Comparison of ENCODE assay signal across 8 mouse cellular contexts in the genomic region with DNA sequence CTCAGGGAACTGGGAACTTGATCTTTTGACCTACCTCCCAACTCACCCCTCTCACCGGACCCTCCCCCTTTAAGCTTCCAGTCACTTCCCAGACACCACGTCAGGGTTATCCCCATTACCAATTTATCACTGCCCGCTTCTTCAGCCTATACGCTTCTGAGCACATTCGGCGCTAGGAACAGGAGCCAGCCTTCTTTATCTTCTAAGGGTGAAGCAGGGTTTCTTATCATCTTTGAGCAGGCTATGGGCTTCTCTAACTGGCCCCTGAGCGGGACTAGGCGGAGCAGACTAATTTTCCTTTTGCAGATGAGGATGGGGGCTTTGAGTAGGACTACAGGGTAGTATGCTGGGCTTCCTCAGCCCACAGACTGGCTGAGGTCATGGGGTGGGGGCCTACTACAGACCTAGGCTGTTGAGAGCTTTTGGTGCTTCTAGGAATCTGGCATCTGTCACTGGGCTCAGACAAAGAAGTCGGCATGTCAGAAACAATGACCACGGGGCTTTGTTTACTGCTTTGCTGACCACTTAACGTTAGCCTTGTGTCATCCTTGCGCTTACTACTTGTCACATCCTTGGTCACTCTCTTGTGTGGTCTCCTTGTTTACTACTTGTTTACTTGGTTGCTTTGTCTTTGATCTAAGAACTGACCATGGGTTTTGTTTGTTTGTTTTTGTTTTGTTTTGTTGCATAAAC. TPM values are rescaled to one million over a fixed set of nuclear protein-coding genes. Genes with fewer than 3 reads are reported as not detected.
A peak's percentile ranks its signal among the peaks of the same experiment; 100 is the strongest.
DNase-seq lines count a peak whose midpoint lies in the region; ATAC-seq and TF ChIP-seq lines count a peak whose summit lies in the region.

A gene (minus strand): TSS at position 169 of the 693 bp plus-strand sequence.

- H3K9me3 ChIP-seq in heart, embryonic 14.5 days (ENCODE audit: control insufficient read depth, low read length): no peaks in the 10 kb centered on the region
- no peaks in the 10 kb centered on the region for H3K9me3 ChIP-seq in embryonic facial prominence, embryonic 14.5 days (ENCODE audit: control insufficient read depth, low read length)
- H3K9me3 ChIP-seq in liver, embryonic 14.5 days (ENCODE audit: control insufficient read depth, low read length): no peaks in the 10 kb centered on the region

- H3K36me3 ChIP-seq in heart, embryonic 14.5 days (ENCODE audit: control insufficient read depth, insufficient read depth, low read length): no peaks in the 10 kb centered on the region
- no peaks in the 10 kb centered on the region for H3K36me3 ChIP-seq in embryonic facial prominence, embryonic 14.5 days (ENCODE audit: control insufficient read depth, insufficient read depth, low read length)
- H3K36me3 ChIP-seq in liver, embryonic 14.5 days (replicated peaks; ENCODE audit: control insufficient read depth, insufficient read depth, low read depth): peaks cover 33% of the 10 kb centered on the region

- DNase-seq in heart, postnatal 36 days: no peak
- DNase-seq in embryonic facial prominence, embryonic 14.5 days (ENCODE audit: low spot score): no peak
- peak; percentile 79 to 85 (median 83) for DNase-seq in liver, embryonic 14.5 days (ENCODE audit: low read depth in 3 of 3, low spot score in 3 of 3)
- no peak for DNase-seq in natural killer cell, adult 2 months (ENCODE audit: low spot score in 2 of 2)
- DNase-seq in adrenal gland, adult (ENCODE audit: inconsistent age in 2 of 2, low spot score in 1 of 2): no peak
- no peak for DNase-seq in layer of hippocampus, adult 18-20 months (ENCODE audit: low spot score in 2 of 2)

- H3K4me1 ChIP-seq in heart, embryonic 14.5 days (ENCODE audit: control insufficient read depth in 2 of 2, insufficient read depth in 2 of 2, low read length in 2 of 2): peaks cover 10 to 11% of the 10 kb centered on the region in 2 experiments; a peak in 3 of 4 replicates
- peaks cover 18% of the 10 kb centered on the region for H3K4me1 ChIP-seq in embryonic facial prominence, embryonic 14.5 days (ENCODE audit: control insufficient read depth, insufficient read depth, low read length)
- H3K4me1 ChIP-seq in liver, embryonic 14.5 days (replicated peaks; ENCODE audit: control insufficient read depth in 2 of 2, insufficient read depth in 2 of 2, low read length in 1 of 2): peaks cover 41 to 48% of the 10 kb centered on the region in 2 experiments

- ATAC-seq in heart, embryonic 14.5 days (ENCODE audit: insufficient number of reproducible peaks, insufficient read depth, low FRiP score, low read depth): no peak
- peak; percentile 15 for ATAC-seq in CD4-positive, CD25-positive, alpha-beta regulatory T cell, adult 4 months
- no peak for ATAC-seq in embryonic facial prominence, embryonic 14.5 days (ENCODE audit: low read depth)
- peak; percentile 86 for ATAC-seq in liver, embryonic 14.5 days (ENCODE audit: insufficient read depth)

- H3K27me3 ChIP-seq in heart, embryonic 14.5 days (ENCODE audit: control insufficient read depth, insufficient read depth, low read length): no peaks in the 10 kb centered on the region
- no peaks in the 10 kb centered on the region for H3K27me3 ChIP-seq in embryonic facial prominence, embryonic 14.5 days (replicated peaks; ENCODE audit: control insufficient read depth, insufficient read depth, low read length)
- H3K27me3 ChIP-seq in liver, embryonic 14.5 days (ENCODE audit: control insufficient read depth, insufficient read depth, low read length): no peaks in the 10 kb centered on the region

- peak; percentile 90 for TF ChIP-seq EP300 in liver, embryonic 14.5 days (IDR thresholded peaks at IDR 0.05; ENCODE audit: low read depth)

- intact Hi-C loops in heart, postnatal 36 days (cut with DNase I): no loop called here

- no peak for TF ChIP-seq CTCF in liver, embryonic 14.5 days (IDR thresholded peaks at IDR 0.05; ENCODE audit: low read depth)

- H3K27ac ChIP-seq in heart, embryonic 14.5 days (replicated peaks in 1 of 2; ENCODE audit: control insufficient read depth in 1 of 2, insufficient read depth in 1 of 2, low read depth in 2 of 2, low read length in 2 of 2): peak within 1 kb of the TSS; percentile 19 to 64; a peak in 3 of 4 replicates
- H3K27ac ChIP-seq in embryonic facial prominence, embryonic 14.5 days (replicated peaks; ENCODE audit: low read depth, low read length): peak within 1 kb of the TSS; percentile 65
- H3K27ac ChIP-seq in liver, embryonic 14.5 days: peak within 1 kb of the TSS; percentile 98

- 20% methylated on average over 12 of the region's 12 CpGs for WGBS in heart, embryonic 14.5 days
- 51% methylated on average over 12 of the region's 12 CpGs for WGBS in embryonic facial prominence, embryonic 14.5 days
- 7% methylated on average over 12 of the region's 12 CpGs for WGBS in liver, embryonic 14.5 days (ENCODE audit: insufficient replicate concordance)

- peak within 1 kb of the TSS; percentile 46 for H3K4me2 ChIP-seq in heart, embryonic 14.5 days (ENCODE audit: low read length)
- H3K4me2 ChIP-seq in embryonic facial prominence, embryonic 14.5 days (ENCODE audit: low read depth, low read length): peak within 1 kb of the TSS; percentile 45
- peak within 1 kb of the TSS; percentile 76 for H3K4me2 ChIP-seq in liver, embryonic 14.5 days (ENCODE audit: low read depth)

- peak within 1 kb of the TSS; percentile 30; the same call in 1 of the 2 replicates for H3K9ac ChIP-seq in heart, embryonic 14.5 days (ENCODE audit: low read length)
- peak within 1 kb of the TSS; percentile 46; the same call in 1 of the 2 replicates for H3K9ac ChIP-seq in embryonic facial prominence, embryonic 14.5 days (ENCODE audit: low read depth, low read length)
- H3K9ac ChIP-seq in liver, embryonic 14.5 days (replicated peaks): peak within 1 kb of the TSS; percentile 97

- H3K4me3 ChIP-seq in heart, embryonic 14.5 days (ENCODE audit: control insufficient read depth in 1 of 2, insufficient read depth in 1 of 2, low read depth in 1 of 2, low read length in 2 of 2): peak within 1 kb of the TSS in 1 of 2 experiments; percentile 6; a peak in 1 of 4 replicates
- H3K4me3 ChIP-seq in embryonic facial prominence, embryonic 14.5 days (ENCODE audit: low read depth, low read length): peak within 1 kb of the TSS; percentile 20
- H3K4me3 ChIP-seq in liver, embryonic 14.5 days (ENCODE audit: insufficient read depth in 1 of 2, low read depth in 2 of 2, low read length in 2 of 2): peak within 1 kb of the TSS; percentile 90 to 95

RNA-seq across cellular contexts. Expression of the gene that starts here (rescaled TPM):
- polyA plus RNA-seq in heart, embryonic 14.5 days (2014; fragmentation: Nextera tagmentation; extraction: Ambion mirVana): 0.46 and 1.2 TPM in 2 replicates
- total RNA-seq in heart, postnatal 36 days (2021): 1 to 10 TPM; 5.1 to 6.0 TPM
- 10 to 100 TPM; 12.0 to 22.3 TPM for polyA plus RNA-seq in CD4-positive, CD25-positive, alpha-beta regulatory T cell, adult 4 months (2017; shearing (Covaris generic))
- polyA plus RNA-seq in embryonic facial prominence, embryonic 14.5 days (2014; fragmentation: Nextera tagmentation; extraction: Ambion mirVana): 0.98 and 1.3 TPM in 2 replicates
- 122 and 308 TPM in 2 replicates for polyA plus RNA-seq in liver, embryonic 14.5 days (2012; rRNA removed)
- polyA plus RNA-seq in liver, embryonic 14.5 days (2014; fragmentation: Nextera tagmentation; extraction: Ambion mirVana): 37.0 and 38.7 TPM in 2 replicates
- total RNA-seq in layer of hippocampus, adult 18-20 months (2021): 1 to 10 TPM in 1 of 2 experiments, under 1 TPM in 1; 0.94 to 1.2 TPM

Comparison
In these comparisons a context has a peak if more than half of its experiments do, and no peak if none do; other contexts are left out.
1. ATAC-seq: peak in CD4-positive, CD25-positive, alpha-beta regulatory T cell, adult 4 months (single experiment) and liver, embryonic 14.5 days (single experiment); none in heart, embryonic 14.5 days (single experiment) and embryonic facial prominence, embryonic 14.5 days (single experiment).
2. H3K27ac ChIP-seq: peak in every context shown above with its lines; median percentile 98 in liver, embryonic 14.5 days; 65 in embryonic facial prominence, embryonic 14.5 days; 42 in heart, embryonic 14.5 days.
3. H3K9ac ChIP-seq: peak in every context shown above with its lines; median percentile 97 in liver, embryonic 14.5 days; 46 in embryonic facial prominence, embryonic 14.5 days; 30 in heart, embryonic 14.5 days.
4. DNase-seq: peak in liver, embryonic 14.5 days (3 of 3); none in heart, postnatal 36 days (0 of 2), embryonic facial prominence, embryonic 14.5 days (single experiment), natural killer cell, adult 2 months (0 of 2), adrenal gland, adult (0 of 2) and layer of hippocampus, adult 18-20 months (0 of 2).
5. Peak in every context shown above with its lines, with median percentiles within 50 percentile points of each other: H3K4me2 ChIP-seq.